Mouse (Mus musculus): ENCODE results near the gene Map7. TPM values are rescaled to one million over a fixed set of nuclear protein-coding genes. Genes with fewer than 3 reads are reported as not detected.

The Map7 gene
- total RNA-seq, 2 experiments from 2014 or later = 21.0 to 23.3 TPM

DNA sequence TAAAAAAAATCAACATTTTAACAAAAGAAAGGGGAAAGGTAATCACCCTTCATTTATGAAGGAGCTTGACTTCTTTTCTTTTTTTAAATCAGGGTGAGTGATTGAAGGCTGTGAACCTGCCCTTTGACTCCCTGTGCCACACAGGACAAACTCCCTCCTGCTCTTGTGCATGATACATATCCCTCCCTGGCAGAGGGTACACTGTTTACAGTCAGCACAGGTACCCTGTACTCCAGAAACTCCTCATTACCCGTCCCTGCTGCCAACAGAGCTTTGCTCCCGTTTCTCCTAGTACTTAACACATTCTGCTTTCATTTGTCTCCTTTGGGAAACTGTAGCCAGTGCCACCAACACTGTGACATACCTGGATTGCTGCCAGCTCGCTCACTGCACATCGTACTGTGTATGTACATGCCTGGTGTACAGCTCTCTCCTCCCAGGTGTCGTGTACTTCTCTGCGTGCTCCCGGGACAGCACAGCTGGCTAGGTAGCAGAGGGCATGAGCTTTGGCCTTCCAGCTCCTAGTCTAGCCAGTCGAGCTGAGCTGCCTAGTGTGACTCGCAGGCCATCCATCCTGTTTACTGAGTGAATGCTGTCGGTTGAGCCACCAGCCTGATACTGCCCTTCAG, 72.3 kb downstream of the Map7 start:
- intact Hi-C loops (cut with DNase I) = no loop called here

DNA sequence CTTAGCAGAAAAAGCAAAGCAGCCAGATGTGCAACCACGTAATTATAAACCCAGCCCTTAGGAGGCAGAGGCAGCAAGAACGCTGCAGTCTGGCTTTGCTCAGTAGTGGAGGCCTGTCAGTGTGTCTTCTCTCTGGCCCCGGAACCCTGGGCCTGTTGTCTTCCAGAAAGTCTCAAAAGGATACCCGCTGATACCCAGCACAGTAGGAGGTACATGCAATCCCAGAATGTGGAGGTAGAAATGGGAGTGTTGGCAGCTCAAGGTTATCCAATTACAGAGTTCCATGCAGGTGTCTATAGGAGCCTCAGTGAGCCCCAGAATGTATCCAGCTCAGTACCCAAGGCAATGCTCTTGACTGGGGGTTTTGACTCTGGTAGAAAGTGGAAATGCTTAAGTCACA, 73.7 kb downstream of the Map7 start:
- no peak for DNase-seq
- intact Hi-C loops (cut with DNase I) = no loop called here

More for the DNA sequence above, 72.3 kb downstream of the Map7 start:
- DNase-seq = no peak

DNA sequence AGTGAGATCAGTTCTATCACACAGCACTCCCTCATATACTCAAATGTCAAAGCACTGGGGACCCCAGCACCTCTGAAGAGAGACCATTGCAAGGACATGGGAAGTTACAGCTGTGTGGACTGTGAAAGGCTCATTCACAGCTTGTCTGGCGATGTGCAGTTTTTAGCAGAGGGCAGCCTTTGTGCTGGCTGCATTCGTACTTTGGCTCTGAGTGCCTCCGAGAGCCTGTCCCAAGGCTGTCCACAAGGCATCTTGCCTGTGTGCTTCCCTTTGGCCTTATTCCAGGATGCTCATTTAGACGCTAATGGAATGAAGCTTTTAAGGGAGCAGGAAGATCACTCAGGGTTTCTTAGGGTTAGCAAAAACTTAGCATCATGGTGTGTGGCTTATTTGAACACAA, 78.5 kb downstream of the Map7 start:
- DNase-seq = peak in 1 of 2 experiments; percentile 13

GRCm38 (mm10) chr10:20230026-20230425, 81.8 kb downstream of the Map7 start:
- no peak for DNase-seq
- intact Hi-C loops (cut with DNase I) = no loop called here

More for the DNA sequence above, 78.5 kb downstream of the Map7 start:
- intact Hi-C loops (cut with DNase I) = no loop called here

DNA sequence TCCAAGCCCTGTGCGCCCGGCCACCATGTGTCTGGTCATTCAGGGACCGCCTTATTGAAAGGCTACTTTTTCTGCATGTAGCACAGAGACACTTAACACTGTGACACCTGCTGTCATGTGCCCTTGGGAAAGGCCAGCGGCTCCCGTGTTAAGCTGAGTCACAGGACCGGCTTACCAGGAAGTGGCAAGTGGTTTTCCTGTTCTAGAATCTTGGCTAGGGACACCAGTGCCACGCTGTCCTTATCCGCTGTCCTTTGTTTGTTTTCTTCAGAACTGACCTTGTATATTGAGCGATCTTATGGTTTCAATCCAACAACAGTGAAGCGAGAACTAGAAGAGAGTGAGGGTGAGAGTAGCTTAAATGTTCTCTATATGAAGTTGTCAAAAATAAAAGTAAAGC, 85.2 kb downstream of the Map7 start:
- intact Hi-C loops (cut with DNase I) = no loop called here
- no peak for DNase-seq

GRCm38 (mm10) chr10:20234466-20234865, 86.2 kb downstream of the Map7 start:
- DNase-seq = no peak
- intact Hi-C loops (cut with DNase I) = no loop called here

DNA sequence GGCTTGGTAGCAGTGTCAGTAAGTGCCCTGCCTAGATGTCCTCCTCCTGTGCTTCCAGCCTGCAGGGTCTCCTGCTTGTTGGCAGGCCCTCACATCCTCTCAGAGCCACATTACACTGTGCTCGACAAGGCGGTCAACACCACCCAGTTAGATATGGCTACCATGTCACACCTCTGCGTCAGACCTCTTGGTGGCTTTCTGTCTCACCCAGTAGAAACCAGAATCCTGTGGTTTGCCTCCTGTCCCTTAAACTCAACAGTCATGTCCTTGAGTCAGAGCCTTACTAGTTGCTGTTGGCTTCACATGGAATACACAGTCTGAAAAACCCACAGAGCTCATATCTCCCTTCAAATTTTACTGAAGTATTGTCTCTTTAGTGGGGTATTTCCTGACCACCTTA, 87.4 kb downstream of the Map7 start:
- no peak for DNase-seq
- intact Hi-C loops (cut with DNase I) = no loop called here

- intact Hi-C loops (cut with DNase I) = no loop called here
- no peak for DNase-seq
Measured at GRCm38 (mm10) chr10:20236241-20236640, 88.0 kb downstream of the Map7 start.

DNA sequence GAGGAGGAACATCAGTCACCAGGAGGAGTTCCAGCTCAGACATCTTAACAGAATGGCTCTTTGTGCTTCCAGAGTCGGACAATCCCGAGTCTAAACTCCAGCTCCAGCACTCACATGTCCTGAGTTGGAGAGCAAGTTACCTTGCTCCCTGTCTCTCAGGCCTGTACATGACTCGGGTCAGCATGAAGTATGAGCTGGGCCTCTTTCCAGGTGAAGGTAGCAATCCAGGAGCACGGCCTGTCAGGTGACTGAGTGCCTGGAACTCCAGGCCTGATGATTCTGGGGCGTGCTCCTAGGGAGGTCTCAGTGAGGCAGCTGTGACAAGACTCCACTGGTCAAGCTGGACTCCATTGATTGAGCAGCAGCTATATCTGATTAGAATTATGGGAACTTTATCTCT, 90.0 kb downstream of the Map7 start:
- no peak for DNase-seq
- intact Hi-C loops (cut with DNase I) = no loop called here

- intact Hi-C loops (cut with DNase I) = no loop called here
- DNase-seq = no peak
Measured at GRCm38 (mm10) chr10:20240858-20241257, 92.6 kb downstream of the Map7 start.

GRCm38 (mm10) chr10:20243321-20243720, 95.0 kb downstream of the Map7 start:
- intact Hi-C loops (cut with DNase I) = no loop called here

GRCm38 (mm10) chr10:20245082-20245481, 96.8 kb downstream of the Map7 start:
- DNase-seq = no peak
- intact Hi-C loops (cut with DNase I) = no loop called here

More at GRCm38 (mm10) chr10:20243321-20243720, 95.0 kb downstream of the Map7 start:
- DNase-seq = no peak

DNA sequence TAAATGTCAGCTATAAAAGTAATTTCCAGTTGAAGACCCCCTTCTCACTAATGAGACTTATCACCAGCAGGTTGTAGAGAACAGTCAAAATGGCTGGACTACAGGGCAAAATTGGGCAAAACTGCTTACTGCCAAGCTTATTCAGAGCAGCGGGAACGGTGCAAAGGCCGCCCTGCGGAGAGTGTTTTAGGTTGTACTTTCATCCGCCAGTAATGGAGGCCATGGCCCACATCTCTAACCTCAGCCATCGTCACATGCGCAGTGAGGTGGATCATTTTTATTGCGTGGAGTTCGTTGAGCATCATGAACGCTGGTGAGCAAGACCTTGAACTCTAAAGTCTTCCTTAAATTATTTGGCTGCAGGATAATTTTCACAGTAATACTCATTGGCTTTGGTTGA, 100.8 kb downstream of the Map7 start:
- intact Hi-C loops (cut with DNase I) = no loop called here
- DNase-seq = no peak

DNA sequence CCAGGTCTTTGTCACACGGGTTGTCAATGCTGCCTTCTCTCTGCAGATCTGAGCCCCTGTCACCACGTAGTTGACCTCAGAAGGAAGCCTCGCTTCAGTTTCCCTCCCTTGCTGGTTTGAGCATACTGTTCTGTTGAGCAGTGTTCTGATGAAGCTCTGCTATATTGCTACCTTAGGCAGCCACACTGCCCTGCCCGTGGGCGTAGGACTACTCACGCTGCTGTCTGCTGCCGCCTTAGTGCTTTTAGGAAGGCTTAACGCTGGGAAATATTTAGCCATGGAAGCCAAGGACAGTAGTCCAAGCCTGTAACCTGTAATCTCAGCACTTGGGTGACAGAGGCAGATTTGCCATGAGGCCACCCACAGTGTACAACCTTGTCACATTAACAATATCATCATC, 107.3 kb downstream of the Map7 start:
- intact Hi-C loops (cut with DNase I) = no loop called here
- no peak for DNase-seq

- intact Hi-C loops (cut with DNase I) = no loop called here
- DNase-seq = no peak
Measured at GRCm38 (mm10) chr10:20257054-20257643, 108.9 kb downstream of the Map7 start.

DNA sequence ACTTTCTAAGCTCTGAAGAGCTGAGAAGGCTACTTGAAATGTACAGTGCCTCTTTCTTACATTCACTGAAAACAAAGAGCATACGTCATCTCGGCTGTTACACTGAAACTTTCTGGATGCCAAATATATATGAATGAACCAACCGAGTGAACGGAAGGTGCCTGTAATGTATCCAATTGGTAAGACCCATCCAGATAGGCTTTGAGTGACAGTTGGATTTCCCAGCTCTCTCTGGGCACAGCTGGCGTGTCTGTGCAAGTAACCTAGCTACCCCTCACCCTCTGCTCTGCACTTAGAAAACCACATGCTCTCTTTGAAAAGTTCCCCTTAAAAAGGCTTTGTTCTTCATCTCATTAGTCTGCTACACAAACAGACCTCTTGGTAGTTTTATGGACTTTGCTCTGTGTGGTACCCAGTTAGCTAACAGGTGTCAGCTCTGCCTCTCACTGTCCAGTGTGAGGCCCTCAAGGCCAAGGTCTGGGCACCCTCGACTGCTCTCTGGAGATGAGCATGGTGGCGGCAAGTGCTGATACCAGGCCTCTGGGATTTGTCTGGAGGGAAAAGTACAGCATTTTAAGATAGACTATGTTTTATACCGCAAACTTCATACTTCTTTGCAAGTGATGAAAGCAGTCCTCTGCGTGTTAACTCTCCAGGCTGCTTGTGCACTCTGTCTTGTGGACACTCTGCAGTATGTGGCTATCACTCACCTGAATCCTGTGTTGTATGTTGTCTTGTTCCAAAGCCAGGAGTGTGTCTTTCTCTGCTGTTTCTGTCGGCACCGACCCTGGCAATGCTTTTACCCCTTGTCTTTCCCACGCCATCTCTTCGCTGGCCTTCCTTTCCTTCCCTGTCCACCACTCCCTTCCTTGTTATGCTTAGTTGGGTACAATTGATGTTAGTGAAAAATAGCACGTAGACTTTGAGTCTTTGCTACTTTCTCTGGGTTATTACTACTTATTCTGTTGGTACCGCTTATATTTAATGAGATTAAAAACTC, 109.8 kb downstream of the Map7 start:
- intact Hi-C loops (cut with DNase I) = no loop called here

DNA sequence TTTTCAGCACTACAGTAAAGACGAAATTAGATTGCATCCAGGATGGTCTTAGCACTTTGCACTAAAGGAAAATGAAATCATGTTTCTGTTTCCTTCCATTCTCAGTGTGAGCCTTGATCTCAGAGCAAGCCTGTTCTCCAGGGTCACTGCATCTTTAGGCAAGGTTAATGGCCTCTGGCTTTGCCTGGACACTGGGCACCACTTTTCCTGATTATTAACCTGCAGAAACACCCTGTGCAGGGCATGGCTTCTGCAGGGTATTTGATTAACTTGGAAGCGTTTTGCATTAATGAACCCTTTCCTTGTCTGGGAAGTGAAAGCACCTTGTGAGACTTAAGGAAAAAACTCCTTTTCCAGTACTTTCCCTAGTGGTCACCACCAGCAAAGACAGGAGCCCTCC, 111.2 kb downstream of the Map7 start:
- intact Hi-C loops (cut with DNase I) = no loop called here
- DNase-seq = no peak

More for the DNA sequence above, 109.8 kb downstream of the Map7 start:
- DNase-seq = no peak

- intact Hi-C loops (cut with DNase I) = no loop called here
- no peak for DNase-seq
Measured at GRCm38 (mm10) chr10:20262896-20263295, 114.6 kb downstream of the Map7 start.

GRCm38 (mm10) chr10:20264479-20264878, 116.2 kb downstream of the Map7 start:
- DNase-seq = no peak
- intact Hi-C loops (cut with DNase I) = no loop called here

DNA sequence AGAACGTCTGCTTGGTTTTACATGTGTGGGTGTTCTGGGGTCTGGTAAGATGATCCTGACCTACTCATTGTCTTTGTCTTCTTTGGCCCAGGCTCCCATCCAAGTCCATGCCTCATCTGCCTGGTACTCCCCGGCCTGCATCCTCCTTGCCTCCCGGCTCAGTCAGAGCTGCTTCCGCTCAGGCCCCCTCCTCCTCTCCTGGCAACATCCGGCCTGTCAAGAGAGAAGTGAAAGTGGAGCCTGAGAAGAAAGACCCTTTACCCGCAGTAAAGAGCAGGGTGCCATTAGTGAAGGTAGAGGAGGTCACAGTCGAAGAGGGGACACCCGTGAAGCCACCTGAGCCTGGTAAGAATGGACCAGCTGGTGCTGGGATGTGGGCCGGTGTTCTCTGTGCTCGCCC, 118.8 kb downstream of the Map7 start:
- no peak for DNase-seq
- intact Hi-C loops (cut with DNase I) = no loop called here

- intact Hi-C loops (cut with DNase I) = no loop called here
Measured at GRCm38 (mm10) chr10:20268945-20269344, 120.7 kb downstream of the Map7 start.

More at GRCm38 (mm10) chr10:20268945-20269344, 120.7 kb downstream of the Map7 start:
- no peak for DNase-seq

Data from heart, postnatal 36 days (tissue).